Comparison of ENCODE assay signal across 9 mouse cellular contexts in genomic region chr8:11363340-11364126, GRCm38 (mm10). TPM values are rescaled to one million over a fixed set of nuclear protein-coding genes. Genes with fewer than 3 reads are reported as not detected.
A peak's percentile ranks its signal among the peaks of the same experiment; 100 is the strongest.
DNase-seq lines count a peak whose midpoint lies in the region; ATAC-seq lines count a peak whose summit lies in the region.
"Had no signal": no experiment of that assay in that cellular context is flagged by ENCODE, and none has a peak within 500 bp of the region (broad histone marks: within the 10 kb centered on the region; RNA-seq: fewer than 3 reads in every experiment).

No protein-coding gene starts in this region.

- no peak overlapping the region for H3K9ac ChIP-seq in kidney, embryonic 14.5 days (ENCODE audit: low read depth, low read length)
- no peak overlapping the region for H3K9ac ChIP-seq in intestine, embryonic 16.5 days (ENCODE audit: low read depth, low read length)
- H3K9ac ChIP-seq: liver, embryonic 12.5 days had no signal

- no peak overlapping the region for H3K4me2 ChIP-seq in kidney, embryonic 14.5 days (replicated peaks; ENCODE audit: low read depth, low read length)
- H3K4me2 ChIP-seq in intestine, embryonic 16.5 days (ENCODE audit: low read depth, low read length): no peak overlapping the region
- H3K4me2 ChIP-seq: liver, embryonic 12.5 days had no signal

- 73% methylated on average over 13 of the region's 13 CpGs for WGBS in kidney, embryonic 14.5 days
- 60% methylated on average over 13 of the region's 13 CpGs for WGBS in intestine, embryonic 16.5 days

- no peaks in the 10 kb centered on the region for H3K9me3 ChIP-seq in kidney, embryonic 14.5 days (ENCODE audit: control insufficient read depth, low read length)
- no peaks in the 10 kb centered on the region for H3K9me3 ChIP-seq in intestine, embryonic 16.5 days (ENCODE audit: control insufficient read depth, low read length)
- H3K9me3 ChIP-seq: liver, embryonic 12.5 days had no signal

- H3K27me3 ChIP-seq in kidney, embryonic 14.5 days (ENCODE audit: control insufficient read depth, insufficient read depth, low read length): no peaks in the 10 kb centered on the region
- H3K27me3 ChIP-seq in intestine, embryonic 16.5 days (replicated peaks; ENCODE audit: control insufficient read depth, insufficient read depth, low read length): no peaks in the 10 kb centered on the region

- peaks cover 39% of the 10 kb centered on the region for H3K4me1 ChIP-seq in kidney, embryonic 14.5 days (ENCODE audit: control insufficient read depth, insufficient read depth, low read length)
- peaks cover 20% of the 10 kb centered on the region for H3K4me1 ChIP-seq in intestine, embryonic 16.5 days (ENCODE audit: control insufficient read depth, insufficient read depth, low read length)
- H3K4me1 ChIP-seq: liver, embryonic 12.5 days had no signal

- peak overlapping the region; percentile 89 for H3K27ac ChIP-seq in kidney, embryonic 14.5 days (ENCODE audit: low read depth, low read length)
- H3K27ac ChIP-seq in intestine, embryonic 16.5 days (ENCODE audit: low read length): peak overlapping the region; percentile 68; the same call in 1 of the 2 replicates
- H3K27ac ChIP-seq: liver, embryonic 12.5 days had no signal

- ATAC-seq in kidney, embryonic 14.5 days (ENCODE audit: low FRiP score, low TSS enrichment): no peak
- no peak for ATAC-seq in intestine, embryonic 16.5 days
- ATAC-seq: liver, embryonic 12.5 days had no signal

- peak; percentile 45 for DNase-seq in adrenal gland, postnatal 14 days
- no peak for DNase-seq in adrenal gland, adult 18-20 months (ENCODE audit: low spot score in 2 of 2)
- no peak for DNase-seq in kidney, adult 8-10 months
- peak; percentile 47 for DNase-seq in embryo, embryonic 10 days (ENCODE audit: low spot score)
- DNase-seq in layer of hippocampus, adult 8-10 months (ENCODE audit: low spot score in 2 of 2): no peak
- DNase-seq in spleen, adult 18-20 months: no peak

- H3K4me3 ChIP-seq in kidney, embryonic 14.5 days (ENCODE audit: low read length): no peak overlapping the region
- H3K4me3 ChIP-seq in intestine, embryonic 16.5 days (ENCODE audit: low read length): no peak overlapping the region
- H3K4me3 ChIP-seq: liver, embryonic 12.5 days had no signal

- H3K36me3 ChIP-seq in kidney, embryonic 14.5 days (ENCODE audit: control insufficient read depth, insufficient read depth, low read length): no peaks in the 10 kb centered on the region
- no peaks in the 10 kb centered on the region for H3K36me3 ChIP-seq in intestine, embryonic 16.5 days (ENCODE audit: control insufficient read depth, insufficient read depth, low read length)
- H3K36me3 ChIP-seq: liver, embryonic 12.5 days had no signal

RNA-seq across cellular contexts. Expression of gene Col4a1, which starts 50.9 kb away (rescaled TPM):
- 574 and 650 TPM in 2 replicates for total RNA-seq in adrenal gland, postnatal 14 days (2021)
- total RNA-seq in adrenal gland, adult 18-20 months (2021): 100 to 1,000 TPM; 250 to 364 TPM
- 169 and 322 TPM in 2 replicates for polyA plus RNA-seq in kidney, embryonic 14.5 days (2014; fragmentation: Nextera tagmentation; extraction: Ambion mirVana)
- 136 and 172 TPM in 2 replicates for polyA plus RNA-seq in intestine, embryonic 16.5 days (2015; fragmentation: Nextera tagmentation; extraction: Ambion mirVana)
- 10 to 100 TPM; 34.9 to 38.4 (median 36.1) TPM for total RNA-seq in layer of hippocampus, adult 8-10 months (2022)

RNA-seq across cellular contexts. Expression of gene Col4a2, which starts 50.9 kb away (rescaled TPM):
- total RNA-seq in adrenal gland, postnatal 14 days (2021): 341 and 356 TPM in 2 replicates
- total RNA-seq in adrenal gland, adult 18-20 months (2021): 100 to 1,000 TPM; 131 to 150 TPM
- 45.1 and 82.2 TPM in 2 replicates for polyA plus RNA-seq in kidney, embryonic 14.5 days (2014; fragmentation: Nextera tagmentation; extraction: Ambion mirVana)
- 39.1 and 50.2 TPM in 2 replicates for polyA plus RNA-seq in intestine, embryonic 16.5 days (2015; fragmentation: Nextera tagmentation; extraction: Ambion mirVana)
- total RNA-seq in layer of hippocampus, adult 8-10 months (2022): 10 to 100 TPM; 39.6 to 55.5 (median 43.9) TPM

Comparison
In these comparisons a context has a peak if more than half of its experiments do, and no peak if none do; other contexts are left out.
1. DNase-seq: peak in adrenal gland, postnatal 14 days (single experiment) and embryo, embryonic 10 days (single experiment); none in adrenal gland, adult 18-20 months (0 of 2), kidney, adult 8-10 months (0 of 2), layer of hippocampus, adult 8-10 months (0 of 2) and spleen, adult 18-20 months (0 of 2).
2. RNA of gene Col4a1, which starts 50.9 kb away (total RNA-seq): 574 to 650 TPM in adrenal gland, postnatal 14 days and 250 to 364 TPM in adrenal gland, adult 18-20 months; 34.9 to 38.4 TPM in layer of hippocampus, adult 8-10 months; every median in the first group is over 4 times any median in the second.